Mouse (Mus musculus): ENCODE results near the gene Phf11d. TPM values are rescaled to one million over a fixed set of nuclear protein-coding genes. Genes with fewer than 3 reads are reported as not detected.
"Not testable (repeated sequence)": the region's sequence is repeated elsewhere in the genome, so short reads cannot be mapped to it uniquely, and the experiment has no call there.

The Phf11d gene
- polyA plus RNA-seq, 1 experiment from 2014 or later = 0.43 TPM

- Histone ChIP-seq H3K9me3 (ENCODE audit: control insufficient read depth, low read length) (no peaks in the 10 kb centered on the region), H3K27ac (ENCODE audit: low read depth, low read length) (no peak overlapping the region), H3K4me1 (ENCODE audit: control insufficient read depth, insufficient read depth, low read depth, low read length) (no peaks in the 10 kb centered on the region), H3K36me3 (ENCODE audit: control insufficient read depth, insufficient read depth, low read length) (no peaks in the 10 kb centered on the region), H3K4me2 (ENCODE audit: low read length) (no peak overlapping the region), H3K4me3 (ENCODE audit: low read length) (no peak overlapping the region), H3K9ac (ENCODE audit: low read depth, low read length) (no peak overlapping the region), H3K27me3 (replicated peaks; ENCODE audit: control insufficient read depth, insufficient read depth, low read length) (no peaks in the 10 kb centered on the region)
- no peak for ATAC-seq
- WGBS = 100% methylated on average over 1 of the region's 1 CpGs
These were observed 25.7 kb downstream of the Phf11d start for GRCm38 (mm10) chr14:59339541-59339940.

GRCm38 (mm10) chr14:59336056-59336455 is 29.2 kb downstream of the Phf11d start:
- 90% methylated on average over 3 of the region's 3 CpGs for WGBS

GRCm38 (mm10) chr14:59330499-59330898 is 34.8 kb downstream of the Phf11d start:
- H3K4me3 ChIP-seq (ENCODE audit: low read length); H3K27me3 ChIP-seq (replicated peaks; ENCODE audit: control insufficient read depth, insufficient read depth, low read length); ATAC-seq; H3K4me2 ChIP-seq (ENCODE audit: low read length); H3K9ac ChIP-seq (ENCODE audit: low read depth, low read length); H3K4me1 ChIP-seq (ENCODE audit: control insufficient read depth, insufficient read depth, low read depth, low read length); H3K9me3 ChIP-seq (ENCODE audit: control insufficient read depth, low read length); H3K36me3 ChIP-seq (ENCODE audit: control insufficient read depth, insufficient read depth, low read length); H3K27ac ChIP-seq (ENCODE audit: low read depth, low read length): not testable (repeated sequence)
- WGBS = 66% methylated on average over 3 of the region's 3 CpGs

More at GRCm38 (mm10) chr14:59336056-59336455, 29.2 kb downstream of the Phf11d start:
- H3K4me2 ChIP-seq (ENCODE audit: low read length); H3K9me3 ChIP-seq (ENCODE audit: control insufficient read depth, low read length); H3K9ac ChIP-seq (ENCODE audit: low read depth, low read length); ATAC-seq; H3K4me1 ChIP-seq (ENCODE audit: control insufficient read depth, insufficient read depth, low read depth, low read length); H3K27me3 ChIP-seq (replicated peaks; ENCODE audit: control insufficient read depth, insufficient read depth, low read length); H3K27ac ChIP-seq (ENCODE audit: low read depth, low read length); H3K4me3 ChIP-seq (ENCODE audit: low read length); H3K36me3 ChIP-seq (ENCODE audit: control insufficient read depth, insufficient read depth, low read length): not testable (repeated sequence)

- H3K9ac ChIP-seq (ENCODE audit: low read depth, low read length); ATAC-seq; H3K9me3 ChIP-seq (ENCODE audit: control insufficient read depth, low read length); H3K36me3 ChIP-seq (ENCODE audit: control insufficient read depth, insufficient read depth, low read length); H3K4me3 ChIP-seq (ENCODE audit: low read length); H3K4me1 ChIP-seq (ENCODE audit: control insufficient read depth, insufficient read depth, low read depth, low read length); H3K27ac ChIP-seq (ENCODE audit: low read depth, low read length); H3K27me3 ChIP-seq (replicated peaks; ENCODE audit: control insufficient read depth, insufficient read depth, low read length); H3K4me2 ChIP-seq (ENCODE audit: low read length): not testable (repeated sequence)
- WGBS = 84% methylated on average over 6 of the region's 6 CpGs
These were observed 45.3 kb downstream of the Phf11d start for GRCm38 (mm10) chr14:59319970-59320369.

GRCm38 (mm10) chr14:59319036-59319435 is 46.2 kb downstream of the Phf11d start:
- H3K4me3 ChIP-seq (ENCODE audit: low read length); H3K4me2 ChIP-seq (ENCODE audit: low read length); H3K9me3 ChIP-seq (ENCODE audit: control insufficient read depth, low read length); H3K27ac ChIP-seq (ENCODE audit: low read depth, low read length); H3K36me3 ChIP-seq (ENCODE audit: control insufficient read depth, insufficient read depth, low read length); ATAC-seq; H3K4me1 ChIP-seq (ENCODE audit: control insufficient read depth, insufficient read depth, low read depth, low read length); H3K27me3 ChIP-seq (replicated peaks; ENCODE audit: control insufficient read depth, insufficient read depth, low read length); H3K9ac ChIP-seq (ENCODE audit: low read depth, low read length): not testable (repeated sequence)
- WGBS = 97% methylated on average over 3 of the region's 3 CpGs

Other genes with a start within 250 kb of the Phf11d start
- gene 1700129C05Rik, start 222.6 kb downstream of the Phf11d start, polyA plus RNA-seq (2015; fragmentation: Nextera tagmentation; extraction: Ambion mirVana) = not detected in 2 replicates
- not detected in 2 replicates for gene Gm5142, start 186.7 kb downstream of the Phf11d start, polyA plus RNA-seq (2015; fragmentation: Nextera tagmentation; extraction: Ambion mirVana)
- 38.9 and 44.7 TPM in 2 replicates for gene Rcbtb1, start 164.3 kb downstream of the Phf11d start, polyA plus RNA-seq (2015; fragmentation: Nextera tagmentation; extraction: Ambion mirVana)
- 0.24 TPM in 1 of 2 replicates, not detected in the other for gene Gm6904, start 105.3 kb downstream of the Phf11d start, polyA plus RNA-seq (2015; fragmentation: Nextera tagmentation; extraction: Ambion mirVana)
- not detected in 2 replicates for gene Phf11a, start 67.9 kb downstream of the Phf11d start, polyA plus RNA-seq (2015; fragmentation: Nextera tagmentation; extraction: Ambion mirVana)
- 0.20 and 0.22 TPM in 2 replicates for gene Phf11b, start 24.1 kb downstream of the Phf11d start, polyA plus RNA-seq (2015; fragmentation: Nextera tagmentation; extraction: Ambion mirVana)
- gene Phf11c, start 29.9 kb upstream of the Phf11d start, polyA plus RNA-seq (2015; fragmentation: Nextera tagmentation; extraction: Ambion mirVana) = 0.20 and 0.21 TPM in 2 replicates
- gene Setdb2, start 75.4 kb upstream of the Phf11d start, polyA plus RNA-seq (2015; fragmentation: Nextera tagmentation; extraction: Ambion mirVana) = 4.4 and 6.0 TPM in 2 replicates
- 29.8 and 31.9 TPM in 2 replicates for gene Cab39l, start 75.5 kb upstream of the Phf11d start, polyA plus RNA-seq (2015; fragmentation: Nextera tagmentation; extraction: Ambion mirVana)
- 26.3 and 32.3 TPM in 2 replicates for gene Cdadc1, start 232.5 kb upstream of the Phf11d start, polyA plus RNA-seq (2015; fragmentation: Nextera tagmentation; extraction: Ambion mirVana)